Mouse (Mus musculus) liver, adult 2 months (tissue): ENCODE results near the gene Sipa1. TPM values are rescaled to one million over a fixed set of nuclear protein-coding genes. Genes with fewer than 3 reads are reported as not detected.
"Not testable (repeated sequence)": the region's sequence is repeated elsewhere in the genome, so short reads cannot be mapped to it uniquely, and the experiment has no call there.

ENCODE experiments used
- DNase-seq: peaks from one replicate; pipeline ENCODE4 v3.0.0-alpha.2; 2011; ENCODE audit warnings: low read depth, low spot score; ENCODE audit errors: extremely low read depth
- H3K27ac ChIP-seq: fragments of 200-500 bp; replicated peaks from 2 replicates; pipeline ENCODE4 v1.5.1; 2012; ENCODE audit warnings: low read depth, mild to moderate bottlenecking, control low read depth, inconsistent platforms, low read length; ENCODE audit not compliant: insufficient read depth
- H3K27me3 ChIP-seq: fragments of 200-500 bp; 2 replicates; pipeline ENCODE4 v1.6.1; 2012; ENCODE audit warnings: mild to moderate bottlenecking, moderate library complexity, low read length, inconsistent platforms; ENCODE audit not compliant: control insufficient read depth, insufficient read depth
- H3K36me3 ChIP-seq: fragments of 200-500 bp; 2 replicates; pipeline ENCODE4 v1.6.1; 2012; ENCODE audit warnings: low read length, inconsistent platforms; ENCODE audit not compliant: control insufficient read depth, insufficient read depth
- H3K4me1 ChIP-seq: fragments of 200-500 bp; 2 replicates; pipeline ENCODE4 v1.6.1; 2011; ENCODE audit warnings: low read length; ENCODE audit not compliant: control insufficient read depth, insufficient read depth
- H3K4me3 ChIP-seq: fragments of 200-500 bp; 2 replicates; pipeline ENCODE4 v1.5.1; 2011; ENCODE audit warnings: low read depth, mild to moderate bottlenecking, control low read depth, low read length, moderate library complexity; ENCODE audit not compliant: insufficient read depth
- H3K79me2 ChIP-seq: fragments of 200-500 bp; 2 replicates; pipeline ENCODE4 v1.6.1; 2012; ENCODE audit warnings: inconsistent platforms, mild to moderate bottlenecking, low read length, moderate library complexity; ENCODE audit not compliant: control insufficient read depth, insufficient read depth
- H3K9ac ChIP-seq: fragments of 200-500 bp; 2 replicates; pipeline ENCODE4 v1.6.1; 2012; ENCODE audit warnings: low read depth, mild to moderate bottlenecking, control low read depth, inconsistent platforms, low read length
- CTCF ChIP-seq: fragments of 200-500 bp; IDR thresholded peaks from 2 replicates; pipeline ENCODE4 v1.5.1; 2011; ENCODE audit warnings: low read depth, low read length, control low read depth
- POLR2A ChIP-seq: fragments of 200-500 bp; IDR thresholded peaks from 2 replicates; pipeline ENCODE4 v1.6.1; 2011; ENCODE audit warnings: low read length, control low read depth; ENCODE audit not compliant: insufficient read depth; ENCODE audit errors: extremely low read depth
- WGBS: fragments of 180-500 bp; shearing (Covaris S2); methylation state at CpG from one replicate; pipeline ENCODE4 v1.1.7; 2018; 5-methylcytosine and 5-hydroxymethylcytosine counted together
- polyA plus RNA-seq: library from polyadenylated mRNA; depleted of rRNA; stranded (reverse); fragments of >200 nt; gene quantifications from 2 replicates; pipeline ENCODE4 v1.2.3, GENCODE M21; 2012
- total RNA-seq: library from RNA; depleted of rRNA; stranded (reverse); fragments of >200 nt; gene quantifications from 2 replicates; pipeline ENCODE4 v1.2.3, GENCODE M21; 2014

Sipa1 gene
- total and polyA plus RNA-seq, 2 experiments, result 3.4 to 17.9 TPM

DNA sequence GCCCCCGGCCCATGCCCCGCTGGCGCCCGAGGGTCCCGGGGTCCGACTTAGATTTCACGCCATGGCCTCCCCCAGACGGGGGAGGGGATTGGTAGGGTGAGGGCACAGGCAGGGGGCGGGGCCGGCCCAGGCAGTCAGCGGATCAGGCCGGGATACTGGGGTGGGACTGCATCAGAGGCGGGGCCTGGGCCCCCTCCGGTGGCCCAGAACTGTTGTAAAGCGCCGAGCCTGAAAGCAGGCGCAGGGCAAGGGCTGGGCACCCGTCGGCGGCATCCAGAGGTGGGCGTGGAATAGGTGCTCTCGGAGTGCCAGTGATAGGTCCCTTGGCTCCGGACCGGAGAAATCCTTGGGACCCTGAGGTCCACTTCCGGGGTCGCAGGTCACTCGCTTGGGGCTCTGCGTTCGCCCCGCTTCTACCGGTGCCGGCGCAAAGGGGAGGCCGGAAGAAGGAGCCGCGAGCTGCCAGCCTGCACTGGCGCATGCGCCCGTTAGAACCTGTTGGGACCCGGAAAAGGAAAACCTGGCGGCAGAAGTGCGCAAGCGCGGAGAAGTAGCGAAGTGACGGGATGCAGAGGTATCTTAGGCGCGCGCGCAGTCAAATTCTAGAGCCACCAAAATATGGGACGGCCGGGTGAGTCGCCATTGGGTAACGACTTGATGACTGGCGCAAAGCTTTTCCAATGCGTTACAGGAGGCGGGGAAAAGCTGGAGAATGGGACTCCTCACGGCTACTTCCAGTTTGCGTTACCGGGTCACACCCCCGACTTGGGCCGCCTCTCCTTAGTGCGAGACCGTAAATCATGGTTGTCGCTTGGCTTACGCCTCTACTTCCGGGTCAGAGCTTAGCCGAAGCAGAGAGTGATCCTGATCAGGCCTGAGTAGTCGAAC is 24.9 kb upstream of the Sipa1 start, which contains the start of the genes Map3k11 and Pcnx3:
Gene Map3k11 (plus strand): TSS at position 543 of the 888 bp plus-strand sequence.
Gene Pcnx3 (minus strand): TSS at position 709 of the 888 bp plus-strand sequence.
- WGBS, result under 1% methylated on average over 69 of the region's 69 CpGs
- H3K36me3 ChIP-seq, result no peaks in the 10 kb centered on the region; the same call in 1 of the 2 replicates
- H3K4me1 ChIP-seq, result peaks cover 22% of the 10 kb centered on the region
- H3K4me3 ChIP-seq, result peak within 1 kb of the TSS; percentile 89
- H3K79me2 ChIP-seq, result peaks cover 23% of the 10 kb centered on the region
- peak within 1 kb of the TSS; percentile 90 for H3K27ac ChIP-seq
- H3K27me3 ChIP-seq, result no peaks in the 10 kb centered on the region
- TF ChIP-seq POLR2A, result 0 out of 2 replicates have a peak, but pooled peaks have one; percentile 30
- no peak for TF ChIP-seq CTCF
- DNase-seq, result peak; percentile 99
- H3K9ac ChIP-seq, result peak within 1 kb of the TSS; percentile 85

DNA sequence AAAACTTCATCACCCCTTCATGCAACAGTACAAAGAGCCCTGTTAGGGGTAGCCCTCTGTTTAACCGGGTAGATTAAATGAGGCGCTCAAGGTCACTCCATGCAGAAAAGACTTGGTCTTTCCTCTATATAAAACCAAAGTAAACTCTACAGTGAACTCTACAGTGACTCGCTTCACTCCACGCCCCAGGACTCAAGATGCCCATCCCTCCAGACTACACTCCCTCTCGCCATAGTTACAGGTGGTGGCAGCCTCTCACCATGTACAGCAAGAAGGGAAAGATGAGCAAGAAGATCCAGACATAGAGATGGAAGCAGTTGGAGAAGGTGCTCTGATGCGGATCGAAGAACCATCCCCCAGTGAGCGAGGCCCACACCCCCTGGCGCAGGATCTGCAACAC is 24.2 kb upstream of the Sipa1 start:
- Histone ChIP-seq H3K36me3 (peaks cover 1% of the 10 kb centered on the region; the same call in 1 of the 2 replicates), H3K79me2 (peaks cover 23% of the 10 kb centered on the region), H3K4me1 (peaks cover 20% of the 10 kb centered on the region), H3K27me3 (no peaks in the 10 kb centered on the region), H3K9ac (peak overlapping the region; percentile 80), H3K27ac (no peak overlapping the region), H3K4me3 (peak overlapping the region; percentile 88)
- WGBS, result 32% methylated on average over 9 of the region's 9 CpGs
- TF ChIP-seq CTCF (no peak), POLR2A (no peak)
- DNase-seq, result no peak

GRCm38 (mm10) chr19:5686954-5687353 is 23.4 kb upstream of the Sipa1 start:
- 94% methylated on average over 12 of the region's 12 CpGs for WGBS
- H3K9ac ChIP-seq, DNase-seq, H3K27me3 ChIP-seq, H3K4me3 ChIP-seq, H3K27ac ChIP-seq, H3K36me3 ChIP-seq: not testable (repeated sequence)
- H3K79me2 ChIP-seq, result peaks cover 23% of the 10 kb centered on the region
- H3K4me1 ChIP-seq, result peaks cover 20% of the 10 kb centered on the region

GRCm38 (mm10) chr19:5686437-5686836 is 22.9 kb upstream of the Sipa1 start:
- H3K27ac ChIP-seq, result no peak overlapping the region
- H3K9ac ChIP-seq, result no peak overlapping the region
- no peaks in the 10 kb centered on the region for H3K27me3 ChIP-seq
- DNase-seq, result no peak
- no peak overlapping the region for H3K4me3 ChIP-seq
- WGBS, result 92% methylated on average over 13 of the region's 13 CpGs
- peaks cover 5% of the 10 kb centered on the region; the same call in 1 of the 2 replicates for H3K36me3 ChIP-seq
- H3K79me2 ChIP-seq, result peaks cover 18% of the 10 kb centered on the region
- peaks cover 17% of the 10 kb centered on the region for H3K4me1 ChIP-seq
- no peak for TF ChIP-seq CTCF
- no peak for TF ChIP-seq POLR2A

DNA sequence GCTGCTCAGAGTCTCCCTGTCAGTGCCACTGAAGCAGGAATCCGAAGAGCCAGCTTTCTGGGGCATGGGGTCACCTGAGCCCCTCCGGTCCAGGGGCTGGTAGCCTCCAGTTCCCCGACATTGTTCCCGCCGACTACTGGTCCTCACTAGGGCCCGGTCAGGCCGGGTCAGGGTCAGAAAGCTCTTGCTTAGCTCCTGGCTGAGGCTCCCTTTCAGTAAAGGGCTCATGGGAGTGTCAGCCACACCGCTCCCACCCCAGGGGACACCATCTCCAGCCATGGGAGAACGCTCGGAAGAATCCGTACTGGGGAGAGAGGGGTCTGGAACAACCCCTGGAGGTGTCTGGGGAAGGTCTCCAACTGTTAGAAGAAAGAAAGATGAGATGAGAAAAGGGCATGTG is 22.4 kb upstream of the Sipa1 start:
- DNase-seq, result no peak
- WGBS, result 96% methylated on average over 11 of the region's 11 CpGs
- Histone ChIP-seq H3K4me1 (peaks cover 11% of the 10 kb centered on the region), H3K36me3 (peaks cover 6% of the 10 kb centered on the region), H3K9ac (no peak overlapping the region), H3K27ac (no peak overlapping the region), H3K27me3 (no peaks in the 10 kb centered on the region), H3K79me2 (peaks cover 12% of the 10 kb centered on the region), H3K4me3 (no peak overlapping the region)
- TF ChIP-seq CTCF (no peak), POLR2A (no peak)

DNA sequence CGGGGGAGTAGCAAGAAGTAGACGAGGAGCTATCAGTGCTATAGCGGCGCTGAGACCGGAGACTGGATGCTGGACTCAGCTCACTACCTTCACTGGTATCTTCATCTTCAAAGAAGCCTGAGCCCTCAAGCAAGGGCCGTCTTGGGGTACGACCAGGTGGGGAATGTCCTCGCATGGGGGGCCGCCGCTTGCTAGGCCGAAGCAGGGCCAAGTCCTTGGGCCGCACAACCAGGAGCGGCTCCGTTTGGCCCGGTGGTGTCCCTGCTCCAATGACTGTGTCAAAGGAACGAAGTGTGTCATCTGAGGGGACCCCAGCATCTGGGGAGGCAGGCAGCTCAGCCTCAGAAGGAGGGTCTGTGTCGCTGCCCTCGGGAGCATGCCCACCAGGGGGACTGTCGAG is 21.9 kb upstream of the Sipa1 start:
- Histone ChIP-seq H3K27me3 (no peaks in the 10 kb centered on the region), H3K27ac (no peak overlapping the region)
- TF ChIP-seq CTCF (no peak), POLR2A (no peak)

More for the DNA sequence above, 21.9 kb upstream of the Sipa1 start:
- H3K79me2 ChIP-seq, result peaks cover 8% of the 10 kb centered on the region
- WGBS, result 97% methylated on average over 19 of the region's 19 CpGs
- no peak overlapping the region for H3K9ac ChIP-seq
- H3K36me3 ChIP-seq, result peaks cover 7% of the 10 kb centered on the region
- H3K4me1 ChIP-seq, result peaks cover 7% of the 10 kb centered on the region
- H3K4me3 ChIP-seq, result no peak overlapping the region
- no peak for DNase-seq
